Mouse (Mus musculus): ENCODE measurements around the gene Ifi204. TPM values are rescaled to one million over a fixed set of nuclear protein-coding genes. Genes with fewer than 3 reads are reported as not detected.
"Not testable (repeated sequence)": the region's sequence is repeated elsewhere in the genome, so short reads cannot be mapped to it uniquely, and the experiment has no call there.

Ifi204 gene
- polyA plus RNA-seq (2017; shearing (Covaris generic)): 1 to 10 TPM; 1.0 to 1.1 TPM

DNA sequence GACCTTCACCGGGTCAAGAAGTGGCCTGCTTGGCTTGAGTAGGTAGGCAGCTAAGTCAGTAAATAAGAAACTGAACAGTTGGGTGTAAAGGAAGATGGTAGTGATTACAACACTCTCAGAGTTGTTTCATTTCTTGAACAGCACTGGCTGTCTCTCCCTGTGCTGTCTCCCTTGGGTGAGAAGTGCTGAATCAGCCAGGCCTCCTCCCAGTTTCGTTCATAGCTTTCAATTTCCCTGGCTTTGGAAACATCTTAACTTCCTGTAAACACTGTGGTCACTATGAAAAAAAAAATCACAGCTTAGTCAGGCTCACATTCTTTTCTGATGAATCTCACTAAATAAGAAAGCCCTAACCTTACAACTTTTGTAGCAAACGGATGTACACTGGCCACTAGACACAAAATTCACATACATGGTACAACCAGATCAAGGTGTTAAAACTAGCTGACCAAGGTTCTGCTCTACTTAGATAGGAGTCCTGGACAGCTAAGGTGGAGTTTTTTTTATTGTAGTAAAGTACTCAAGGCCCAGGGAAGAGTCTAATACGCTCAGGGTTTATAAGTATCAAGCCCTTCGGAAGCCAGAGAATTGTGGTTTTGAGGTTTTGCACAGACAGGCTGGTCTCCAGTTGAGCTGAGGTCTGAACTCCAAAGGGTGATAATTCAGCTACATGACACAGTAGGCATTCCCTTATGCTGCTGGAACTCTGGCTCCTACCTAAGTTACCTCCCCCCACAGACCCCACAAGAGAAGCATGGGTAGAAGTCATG lies at the start of gene Ifi204:
TSS of gene Ifi204 (minus strand) at position 96 of the 770 bp plus-strand sequence.
- peak; percentile 19 for ATAC-seq

DNA sequence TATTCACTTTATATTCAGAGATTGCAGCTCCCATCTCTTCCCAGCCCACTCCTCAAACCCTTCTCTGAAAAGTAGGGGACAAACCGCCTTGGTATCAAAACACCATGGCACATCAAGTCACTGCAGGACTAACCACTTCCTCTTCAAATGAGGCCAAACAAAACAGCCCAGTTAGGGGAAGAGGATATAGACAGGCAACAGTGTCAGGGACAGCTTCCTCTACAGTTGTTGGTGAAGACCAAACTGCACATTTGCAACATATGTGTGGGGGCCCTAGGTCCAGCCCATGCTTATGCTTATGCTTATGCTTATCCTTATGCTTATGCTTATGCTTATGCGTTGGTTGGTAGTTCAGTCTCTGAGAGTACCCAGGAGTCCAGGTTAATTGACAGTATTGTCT lies 42.6 kb upstream of the Ifi204 start:
- peak; percentile 93 for ATAC-seq

DNA sequence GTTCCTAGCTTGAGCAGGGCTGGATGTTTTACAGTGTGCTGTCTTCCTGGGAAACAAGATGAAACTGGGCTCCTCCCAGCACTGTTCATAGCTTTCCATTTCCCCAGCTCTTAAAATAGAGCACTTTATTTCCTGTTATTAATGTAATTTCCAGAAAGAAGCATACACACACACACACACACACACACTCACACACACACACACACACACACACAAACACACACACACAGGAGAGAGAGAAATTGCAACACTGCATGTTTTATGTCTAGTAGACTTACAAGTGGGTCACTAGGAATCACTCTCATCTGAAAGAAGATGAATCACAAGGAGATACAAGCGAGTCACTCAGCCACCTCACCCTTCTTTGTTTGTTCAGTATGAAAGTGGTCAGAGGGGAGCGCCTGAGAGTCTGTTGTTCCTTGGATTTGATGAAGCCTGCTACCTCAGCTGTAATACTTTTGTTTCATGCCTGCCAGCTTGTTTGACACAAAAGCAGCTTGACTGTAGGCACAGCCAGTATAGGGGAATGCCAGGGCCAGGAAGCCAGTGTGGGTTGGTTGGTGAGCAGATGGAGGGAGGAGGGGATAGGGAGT lies 36.0 kb upstream of the Ifi204 start:
- ATAC-seq: peak; percentile 58

DNA sequence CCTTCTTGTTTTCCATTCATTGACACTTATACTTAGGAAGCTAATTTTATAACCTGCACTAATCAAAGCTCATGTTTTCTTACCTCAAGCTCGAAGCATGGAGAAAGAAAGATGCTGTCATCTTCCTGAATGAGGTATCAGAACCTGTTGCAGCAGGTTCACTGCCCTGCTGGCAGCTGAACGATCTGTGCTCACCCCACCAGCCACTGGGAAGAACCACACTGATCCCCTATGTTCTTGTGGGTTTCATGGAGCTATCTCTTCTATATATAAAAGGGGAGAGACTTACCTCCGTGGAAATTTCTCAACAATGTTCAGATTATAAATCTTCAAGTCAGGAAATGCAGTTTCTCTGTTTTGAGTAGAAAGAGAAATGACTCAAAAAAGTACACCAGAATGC lies 35.5 kb upstream of the Ifi204 start:
- ATAC-seq: peak; percentile 19

- ATAC-seq: not testable (repeated sequence)
Measured at GRCm38 (mm10) chr1:173801791-173802190, 35.0 kb upstream of the Ifi204 start.

DNA sequence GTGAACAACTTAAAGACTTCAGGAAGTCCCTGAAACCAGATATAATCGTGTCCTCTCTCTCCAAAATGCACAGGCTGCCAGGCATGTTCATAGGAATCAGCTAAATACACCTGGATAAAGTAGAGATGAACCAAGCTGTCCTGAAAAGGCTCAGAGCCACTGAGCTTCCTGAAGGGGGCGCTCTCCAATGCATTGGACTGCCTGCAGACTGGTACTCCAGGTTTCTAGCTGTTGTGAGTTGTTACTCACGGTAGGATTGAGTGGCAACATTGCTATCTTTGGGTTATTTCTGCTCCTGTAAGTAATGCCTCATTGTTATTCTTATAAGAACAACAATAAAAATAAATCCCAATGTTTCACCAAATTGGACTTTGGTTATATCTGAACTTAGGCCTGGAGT lies 6.7 kb upstream of the Ifi204 start:
- ATAC-seq: not testable (repeated sequence)

- ATAC-seq: peak; percentile 94
Measured at GRCm38 (mm10) chr1:173760032-173760431, 6.7 kb downstream of the Ifi204 start.

DNA sequence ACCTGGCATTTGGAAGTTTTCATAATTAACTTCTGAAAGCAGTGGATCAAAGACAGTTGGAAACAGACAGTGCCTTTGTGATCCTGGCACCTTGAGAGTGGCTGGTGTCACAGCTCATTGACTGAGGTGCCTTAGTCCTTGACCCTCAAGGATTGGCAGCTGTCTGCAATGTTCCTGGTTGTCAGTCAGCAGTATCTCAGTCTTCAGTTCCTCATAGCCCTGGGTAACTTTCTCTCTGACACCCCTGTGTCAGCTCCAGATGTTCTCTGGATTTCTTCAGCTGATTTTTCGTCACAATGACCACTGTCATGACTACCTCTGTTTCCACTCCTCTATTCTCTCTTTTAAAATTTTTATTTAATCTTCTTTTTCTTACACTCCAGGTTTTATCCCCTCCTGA lies 24.5 kb downstream of the Ifi204 start:
- ATAC-seq: no peak

DNA sequence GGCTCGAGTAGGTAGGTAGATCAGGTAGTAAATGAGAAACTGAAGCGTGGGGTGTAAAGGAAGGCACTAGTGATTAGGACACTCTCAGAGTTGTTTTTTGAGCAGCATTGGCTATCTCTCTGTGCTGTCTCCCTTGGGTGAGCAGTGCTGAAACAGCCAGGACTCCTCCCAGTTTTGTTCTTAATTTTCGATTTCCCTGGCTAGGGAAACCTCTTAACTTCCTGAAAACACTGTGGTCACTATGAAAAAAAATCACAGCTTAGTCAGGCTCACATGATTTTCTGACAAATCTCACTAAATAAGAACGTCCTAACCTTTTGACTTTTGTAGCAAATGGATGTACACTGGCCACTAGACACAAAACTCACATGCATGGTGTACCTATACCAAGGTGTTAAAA lies 25.1 kb downstream of the Ifi204 start, which contains the start of gene Ifi207:
TSS of gene Ifi207 (minus strand) at position 92 of the 400 bp plus-strand sequence.
- no peak for ATAC-seq

DNA sequence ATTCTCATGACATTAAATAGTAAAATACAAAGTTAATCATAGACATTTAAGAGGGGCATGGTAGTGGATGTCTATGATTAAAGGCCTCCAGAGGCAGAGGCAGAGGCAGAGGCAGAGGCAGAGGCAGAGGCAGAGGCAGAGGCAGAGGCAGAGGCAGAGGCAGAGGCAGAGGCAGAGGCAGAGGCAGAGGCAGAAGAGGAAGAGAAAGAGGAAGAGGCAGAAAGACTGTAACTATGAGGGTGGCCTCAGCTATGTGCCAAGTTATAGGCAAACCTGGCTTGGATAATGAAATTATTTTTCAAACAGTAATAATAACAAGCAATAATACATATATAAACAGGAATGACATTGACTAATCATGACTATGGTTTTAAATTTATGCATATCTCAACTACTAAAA lies 26.2 kb downstream of the Ifi204 start:
- ATAC-seq: no peak

DNA sequence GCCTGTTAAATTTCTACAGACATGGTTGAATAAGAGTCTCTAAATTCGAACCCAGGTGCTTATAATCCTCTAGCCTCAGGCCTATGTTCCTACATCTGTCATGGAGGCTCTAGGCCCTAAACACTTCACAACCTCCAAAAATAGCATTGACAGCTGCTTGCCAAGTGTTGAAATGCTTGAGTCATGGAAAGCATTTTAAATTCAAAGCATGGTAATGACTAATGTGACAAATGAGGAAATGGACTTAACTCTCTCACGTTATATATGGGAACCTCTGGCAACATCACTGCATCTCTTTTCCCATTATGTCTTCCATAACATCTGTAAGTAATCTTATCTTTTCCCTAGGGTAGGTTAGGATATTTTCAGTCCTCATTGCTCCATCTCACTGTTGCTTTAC lies 29.8 kb downstream of the Ifi204 start:
- ATAC-seq: no peak

DNA sequence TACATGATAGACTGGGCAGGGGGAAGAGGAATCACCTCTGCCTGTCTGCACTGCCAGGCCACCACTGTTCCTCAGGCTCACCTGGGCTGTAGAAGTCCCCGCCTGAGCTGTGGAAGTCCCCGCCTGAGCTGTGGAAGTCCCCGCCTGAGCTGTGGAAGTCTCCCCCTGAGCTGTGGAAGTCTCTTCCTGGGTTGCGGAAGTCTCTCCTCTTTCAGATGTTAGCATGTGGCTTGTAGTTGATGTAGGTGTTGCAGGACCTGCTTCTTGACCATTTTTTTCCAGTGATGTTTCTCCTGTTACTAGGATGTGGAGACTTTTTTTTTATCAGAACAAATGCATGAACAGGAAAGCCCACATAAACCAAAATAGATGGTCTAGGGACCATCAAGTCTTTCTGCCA lies 31.7 kb downstream of the Ifi204 start:
- not testable (repeated sequence) for ATAC-seq

- ATAC-seq: no peak
Measured at GRCm38 (mm10) chr1:173733219-173733618, 33.5 kb downstream of the Ifi204 start.

Other genes starting within 250 kb of the Ifi204 start
- 10 to 100 TPM; 26.9 to 33.2 TPM for gene Ifi214, start 231.0 kb downstream of the Ifi204 start, polyA plus RNA-seq (2017; shearing (Covaris generic))
- 10 to 100 TPM; 86.1 to 90.7 TPM for gene Ifi213, start 167.7 kb downstream of the Ifi204 start, polyA plus RNA-seq (2017; shearing (Covaris generic))
- 100 to 1,000 TPM; 232 to 244 TPM for gene Ifi209, start 136.0 kb downstream of the Ifi204 start, polyA plus RNA-seq (2017; shearing (Covaris generic))
- gene Ifi208, start 93.3 kb downstream of the Ifi204 start, polyA plus RNA-seq (2017; shearing (Covaris generic)): 10 to 100 TPM; 61.1 to 77.0 TPM
- under 1 TPM; 0.13 to 0.27 TPM for gene Ifi207, start 25.2 kb downstream of the Ifi204 start, polyA plus RNA-seq (2017; shearing (Covaris generic))
- 1 to 10 TPM; 3.1 to 3.2 TPM for gene Ifi211, start 146.1 kb upstream of the Ifi204 start, polyA plus RNA-seq (2017; shearing (Covaris generic))
- gene Mndal, start 175.5 kb upstream of the Ifi204 start, polyA plus RNA-seq (2017; shearing (Covaris generic)): 100 to 1,000 TPM; 388 to 517 TPM
- gene Ifi203, start 175.7 kb upstream of the Ifi204 start, polyA plus RNA-seq (2017; shearing (Covaris generic)): 100 to 1,000 TPM; 295 to 386 TPM
- gene Ifi202b, start 215.8 kb upstream of the Ifi204 start, polyA plus RNA-seq (2017; shearing (Covaris generic)): not detected